Mouse (Mus musculus): ENCODE measurements at regions not wholly inside any gene's neighbourhood (a gene's known extent, or its start where the extent isn't known, plus 50 kb on each side); places are given as distances from the start of the nearest gene placed in this dataset.
A peak's percentile ranks its signal among the peaks of the same experiment; 100 is the strongest.

DNA sequence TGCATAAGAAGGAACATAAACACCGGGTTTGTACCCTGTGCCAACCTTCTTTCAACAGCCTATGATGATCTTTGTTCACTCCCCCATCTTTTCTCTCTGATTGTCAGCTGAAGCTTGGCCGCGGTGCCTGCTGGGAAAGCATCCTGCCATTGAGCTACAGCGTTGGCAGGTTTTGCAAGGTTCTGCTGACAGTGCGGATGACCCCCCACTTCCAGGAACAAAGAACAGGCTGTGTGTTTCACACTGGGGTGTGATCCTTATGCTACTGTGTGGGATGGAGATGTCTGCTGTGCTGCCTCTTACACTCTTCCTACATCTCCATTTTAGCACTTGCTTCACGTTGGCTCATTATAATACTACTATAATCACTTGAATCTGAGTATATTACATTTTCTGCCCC lies 395.0 kb upstream of the Adgrl2 start:
- ATAC-seq (replicated peaks; ENCODE audit: low FRiP score, poor library complexity, severe bottlenecking): no peak

DNA sequence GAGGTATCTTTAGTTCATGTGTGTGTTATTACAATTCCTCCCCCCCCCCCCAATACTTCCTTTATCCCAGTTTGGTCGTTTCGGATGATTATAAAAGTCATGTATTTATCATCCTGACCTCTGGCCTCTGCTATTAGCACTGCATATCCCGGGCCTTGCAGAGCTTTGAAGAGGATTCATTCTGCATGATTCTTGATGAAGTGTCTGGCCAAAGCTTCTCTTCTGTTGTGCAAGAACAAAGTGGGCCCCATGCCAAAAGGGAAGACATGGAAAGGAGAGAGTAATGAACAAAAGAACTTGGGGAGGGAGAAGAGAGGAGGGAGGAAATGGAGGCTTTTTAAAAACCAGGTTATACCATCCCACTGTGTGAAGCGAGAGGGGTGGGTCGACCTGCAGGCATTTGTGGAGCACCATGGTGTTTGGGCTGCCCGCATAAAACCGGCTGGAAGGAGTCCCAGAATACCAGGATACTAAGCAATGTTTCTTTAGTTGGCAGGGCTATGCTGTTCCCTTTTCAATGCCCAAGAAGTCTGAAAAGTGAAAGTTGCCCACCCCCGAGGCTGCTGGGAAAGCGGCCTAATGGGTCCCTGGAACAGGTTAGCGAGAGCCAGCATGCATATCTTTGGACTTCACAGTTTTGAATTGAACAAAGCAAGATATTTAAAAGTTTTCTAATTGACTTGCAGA lies 391.3 kb upstream of the Adgrl2 start:
- no peak for ATAC-seq (replicated peaks; ENCODE audit: low FRiP score, poor library complexity, severe bottlenecking)

DNA sequence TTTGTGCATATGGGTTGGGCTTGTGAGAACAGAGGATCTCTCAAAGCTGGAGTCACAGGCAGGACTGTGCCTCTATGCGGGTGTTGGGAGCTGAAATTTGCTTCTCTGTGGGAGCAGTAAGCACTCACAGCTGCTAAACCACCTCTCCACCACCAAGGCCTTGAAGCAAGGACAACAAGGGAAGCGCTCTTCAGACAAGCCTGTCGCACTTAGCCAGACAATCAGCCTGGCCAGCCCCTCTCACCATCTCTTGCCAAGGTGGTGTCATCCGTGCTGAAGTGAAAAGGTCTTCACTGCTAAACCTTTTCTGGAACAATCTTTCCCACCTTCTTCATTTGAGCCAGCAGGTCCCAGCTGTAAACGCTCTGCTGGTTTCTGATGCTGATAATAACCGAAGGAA lies 390.7 kb upstream of the Adgrl2 start:
- no peak for ATAC-seq (replicated peaks; ENCODE audit: low FRiP score, poor library complexity, severe bottlenecking)

- no peak for ATAC-seq (replicated peaks; ENCODE audit: low FRiP score, poor library complexity, severe bottlenecking)
Measured at GRCm38 (mm10) chr3:149379866-149380472, 389.6 kb upstream of the Adgrl2 start.

DNA sequence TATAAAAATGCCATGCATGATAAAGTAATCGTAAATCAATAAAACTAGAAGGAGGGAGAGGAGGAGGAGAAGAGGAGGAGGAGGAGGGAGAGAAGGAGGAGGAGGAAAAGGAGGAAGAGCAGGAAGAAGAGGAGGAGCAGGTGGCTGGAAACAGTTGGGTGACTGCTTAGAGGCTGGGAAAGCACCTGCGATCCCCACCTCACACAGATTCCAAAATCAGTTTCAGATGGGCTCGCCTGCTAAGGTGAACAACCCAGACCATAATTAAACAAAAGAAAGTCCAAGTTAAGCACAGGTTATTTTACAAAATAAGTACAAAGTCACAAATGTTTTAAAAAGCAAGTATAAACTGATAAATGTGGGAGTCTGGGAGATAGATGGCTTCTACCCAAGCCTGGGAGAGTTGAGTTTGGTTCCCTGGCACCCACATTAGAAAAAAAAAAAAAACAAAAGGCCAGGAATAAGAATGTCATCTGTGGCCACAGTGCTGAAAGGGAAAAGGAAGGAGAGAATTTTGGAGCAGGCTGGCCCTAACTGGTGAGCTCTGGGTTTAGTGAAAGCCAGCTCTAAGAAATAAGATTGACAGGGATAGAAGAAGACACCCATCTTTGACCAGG lies 389.0 kb upstream of the Adgrl2 start:
- no peak for ATAC-seq (replicated peaks; ENCODE audit: low FRiP score, poor library complexity, severe bottlenecking)

DNA sequence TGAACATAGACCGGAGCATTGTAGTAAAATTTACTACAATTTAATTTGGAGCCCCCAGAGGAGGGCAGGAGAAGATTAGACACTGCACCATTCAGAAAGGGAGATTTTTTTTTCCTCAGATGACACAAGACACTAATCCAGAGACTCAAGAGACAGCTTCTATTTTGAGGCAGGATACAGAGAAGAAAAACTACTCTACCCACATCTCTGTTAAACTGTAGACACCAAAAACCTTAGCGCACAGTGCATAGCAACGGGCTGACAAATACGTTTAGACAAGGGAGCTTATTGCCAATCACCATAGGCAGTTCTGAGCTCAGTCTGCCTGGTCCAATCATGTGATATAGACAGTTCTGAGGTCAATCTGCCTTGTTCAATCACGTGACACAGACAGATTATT lies 381.1 kb upstream of the Adgrl2 start:
- no peak for ATAC-seq (replicated peaks; ENCODE audit: low FRiP score, poor library complexity, severe bottlenecking)

DNA sequence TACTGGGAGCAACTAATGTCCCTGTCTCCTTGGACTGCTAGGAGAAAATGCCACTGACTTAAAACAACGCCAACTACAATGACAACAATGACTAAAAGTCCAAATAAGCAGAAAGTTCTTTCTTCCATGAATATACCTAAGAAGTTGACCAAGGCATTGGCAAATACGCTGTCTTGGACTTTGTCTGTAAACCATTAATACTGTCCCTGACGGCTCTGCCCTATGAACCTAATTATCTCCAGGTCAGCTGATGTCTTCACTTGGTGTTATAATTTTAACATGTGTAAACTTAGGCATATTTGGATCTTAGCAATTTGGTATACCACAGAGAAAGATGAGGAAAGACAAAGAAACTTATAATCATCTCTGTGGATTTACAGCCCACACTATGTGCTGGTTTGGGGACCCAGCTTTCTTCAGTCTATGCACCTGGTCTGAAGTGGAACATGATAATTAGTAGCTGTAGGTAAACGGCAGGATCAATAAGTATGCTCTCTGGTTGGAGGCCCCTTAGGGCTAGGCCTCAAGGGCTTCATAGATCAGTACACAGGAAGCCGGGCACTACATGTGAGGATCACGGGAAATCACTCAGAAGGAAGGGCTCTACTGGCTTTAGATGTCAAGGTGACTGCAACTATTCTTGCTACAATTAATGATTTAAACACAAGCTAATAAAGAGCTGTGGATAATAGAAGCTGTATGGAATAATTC lies 380.3 kb upstream of the Adgrl2 start:
- no peak for ATAC-seq (replicated peaks; ENCODE audit: low FRiP score, poor library complexity, severe bottlenecking)

GRCm38 (mm10) chr3:149367888-149368287 lies 377.5 kb upstream of the Adgrl2 start:
- no peak for ATAC-seq (replicated peaks; ENCODE audit: low FRiP score, poor library complexity, severe bottlenecking)

- ATAC-seq (replicated peaks; ENCODE audit: low FRiP score, poor library complexity, severe bottlenecking): no peak
Measured at GRCm38 (mm10) chr3:149360164-149360563, 369.8 kb upstream of the Adgrl2 start.

GRCm38 (mm10) chr3:149358570-149359193 lies 368.3 kb upstream of the Adgrl2 start:
- ATAC-seq (replicated peaks; ENCODE audit: low FRiP score, poor library complexity, severe bottlenecking): no peak

- no peak for ATAC-seq (replicated peaks; ENCODE audit: low FRiP score, poor library complexity, severe bottlenecking)
Measured at GRCm38 (mm10) chr3:149357903-149358569, 367.7 kb upstream of the Adgrl2 start.

DNA sequence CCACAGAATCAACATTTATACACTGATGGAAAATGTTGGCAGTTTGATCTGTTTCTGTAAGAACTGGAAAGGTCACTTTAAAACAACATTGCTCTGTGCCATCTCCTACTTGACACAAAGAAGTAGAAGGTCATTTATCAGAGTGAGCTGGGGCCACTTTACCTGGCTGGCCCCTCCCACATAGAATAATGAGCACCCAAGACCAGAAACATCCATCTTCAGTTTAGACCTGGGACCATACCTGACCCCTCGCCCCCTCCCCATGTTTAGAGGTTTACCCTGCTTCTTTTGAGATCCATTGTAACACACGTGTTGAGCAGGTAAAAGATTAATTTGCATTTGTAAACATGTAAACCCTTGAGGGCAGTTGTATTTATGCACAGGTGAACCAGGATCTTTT lies 366.8 kb upstream of the Adgrl2 start:
- no peak for ATAC-seq (replicated peaks; ENCODE audit: low FRiP score, poor library complexity, severe bottlenecking)

DNA sequence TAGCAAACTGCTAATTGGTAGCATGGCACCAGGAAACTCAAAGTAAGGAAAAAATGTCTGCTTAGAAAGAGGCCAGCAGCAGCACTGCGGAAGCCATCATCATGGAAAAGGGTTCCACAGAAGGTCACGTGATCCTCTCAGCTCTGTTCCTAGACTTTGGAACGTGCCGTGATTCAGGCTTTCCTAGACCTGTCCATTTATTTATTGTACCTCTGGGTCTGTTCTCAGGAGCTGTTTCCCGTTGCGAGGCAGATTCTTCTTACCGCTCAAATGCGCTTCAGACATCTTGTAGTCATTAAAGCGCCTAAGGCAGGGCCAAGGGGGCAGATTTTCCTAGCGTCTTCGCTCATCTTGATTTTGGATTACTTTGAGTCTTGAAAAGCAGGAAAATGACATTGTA lies 365.0 kb upstream of the Adgrl2 start:
- no peak for ATAC-seq (replicated peaks; ENCODE audit: low FRiP score, poor library complexity, severe bottlenecking)

GRCm38 (mm10) chr3:149353958-149354357 lies 363.6 kb upstream of the Adgrl2 start:
- no peak for ATAC-seq (replicated peaks; ENCODE audit: low FRiP score, poor library complexity, severe bottlenecking)

- no peak for ATAC-seq (replicated peaks; ENCODE audit: low FRiP score, poor library complexity, severe bottlenecking)
Measured at GRCm38 (mm10) chr3:149352546-149352945, 362.2 kb upstream of the Adgrl2 start.

DNA sequence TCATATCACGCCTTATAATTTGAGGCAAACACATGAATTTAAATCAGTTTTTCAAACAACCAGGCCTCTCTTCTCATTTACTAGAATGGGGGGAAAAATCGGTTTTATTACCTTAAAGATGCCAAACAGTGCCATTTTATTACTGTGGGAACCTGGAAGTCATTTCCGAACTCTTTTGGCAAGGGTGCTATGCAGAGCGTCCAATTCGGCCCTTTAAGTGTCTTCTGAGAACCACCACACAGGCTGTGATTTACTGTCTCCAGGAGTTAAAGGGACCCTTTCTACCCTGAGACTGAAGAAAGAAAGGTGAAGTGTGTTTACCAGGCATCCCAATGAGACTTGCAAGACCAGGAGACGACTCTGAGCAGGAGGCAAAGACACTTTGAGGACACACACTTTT lies 359.4 kb upstream of the Adgrl2 start:
- ATAC-seq (replicated peaks; ENCODE audit: low FRiP score, poor library complexity, severe bottlenecking): no peak

- ATAC-seq (replicated peaks; ENCODE audit: low FRiP score, poor library complexity, severe bottlenecking): peak; percentile 54; the same call in 1 of the 2 replicates
Measured at GRCm38 (mm10) chr3:149349211-149349697, 358.9 kb upstream of the Adgrl2 start.

DNA sequence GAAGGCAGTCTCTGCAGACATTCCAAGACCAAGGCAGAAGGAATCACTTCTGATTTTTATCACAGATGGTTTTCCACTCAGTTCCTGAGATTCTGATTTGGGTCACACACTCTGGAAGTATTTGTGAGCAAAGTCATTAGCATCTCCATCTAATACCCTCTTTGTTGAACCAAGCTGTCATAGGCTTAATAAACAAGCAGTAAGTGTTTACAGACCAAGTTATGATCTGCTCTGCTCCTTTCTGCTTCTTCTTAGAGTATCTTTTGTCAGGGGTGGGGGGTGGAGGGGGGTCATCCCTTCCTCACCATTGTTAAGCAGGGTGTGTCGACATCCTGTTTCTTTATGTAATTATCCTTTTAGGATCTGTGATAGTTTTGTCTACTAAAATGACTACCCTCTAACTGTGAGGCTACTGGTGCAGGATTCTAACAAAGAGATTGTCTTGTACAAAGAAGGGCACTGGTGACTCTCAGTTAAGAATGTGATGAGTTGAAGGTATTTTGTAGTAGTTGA lies 358.2 kb upstream of the Adgrl2 start:
- no peak for ATAC-seq (replicated peaks; ENCODE audit: low FRiP score, poor library complexity, severe bottlenecking)

DNA sequence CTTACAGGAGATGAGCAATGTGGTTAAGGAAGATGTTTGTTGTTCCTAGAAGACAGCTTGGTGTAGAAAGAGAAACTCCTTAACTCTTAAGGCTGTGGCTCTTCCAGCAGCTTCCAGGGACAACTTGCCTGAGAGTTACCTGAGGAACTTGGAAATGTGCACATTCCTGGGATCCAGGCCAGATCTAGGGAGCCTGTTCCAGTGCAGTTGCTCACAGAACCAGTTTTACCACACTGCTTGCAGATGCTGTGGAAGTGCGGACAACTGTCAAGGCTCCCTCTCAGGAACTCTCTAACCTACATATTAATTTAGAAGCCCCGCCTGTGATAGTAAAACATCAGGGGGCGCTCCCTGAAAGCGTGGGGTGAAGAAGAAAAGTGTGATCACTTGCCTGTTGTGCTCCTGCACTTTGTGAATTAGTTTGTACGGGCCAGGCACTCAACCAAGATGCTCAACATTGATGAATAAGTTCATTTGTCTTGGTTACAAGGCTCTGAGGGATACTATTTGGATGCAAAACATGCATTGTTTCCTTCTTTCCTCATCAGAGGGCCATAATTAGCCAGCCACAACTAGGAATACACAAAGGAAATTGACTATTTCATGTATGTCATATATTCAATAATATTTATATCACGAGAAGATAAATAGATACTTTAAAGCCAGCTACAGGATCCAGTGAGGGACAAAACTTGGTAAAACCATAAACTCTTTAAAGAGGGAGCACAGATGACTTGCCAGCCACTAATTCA lies 357.1 kb upstream of the Adgrl2 start:
- no peak for ATAC-seq (replicated peaks; ENCODE audit: low FRiP score, poor library complexity, severe bottlenecking)

All from erythroid progenitor cell, adult 5-6 weeks (primary cell).